Mouse (Mus musculus): Measurements from ENCODE around the gene Pelo. TPM values are rescaled to one million over a fixed set of nuclear protein-coding genes. Genes with fewer than 3 reads are reported as not detected.
A peak's percentile ranks its signal among the peaks of the same experiment; 100 is the strongest.

The Pelo gene
- 4.2 and 4.5 TPM in 2 replicates for polyA plus RNA-seq (2015; fragmentation: Nextera tagmentation; extraction: Ambion mirVana)

DNA sequence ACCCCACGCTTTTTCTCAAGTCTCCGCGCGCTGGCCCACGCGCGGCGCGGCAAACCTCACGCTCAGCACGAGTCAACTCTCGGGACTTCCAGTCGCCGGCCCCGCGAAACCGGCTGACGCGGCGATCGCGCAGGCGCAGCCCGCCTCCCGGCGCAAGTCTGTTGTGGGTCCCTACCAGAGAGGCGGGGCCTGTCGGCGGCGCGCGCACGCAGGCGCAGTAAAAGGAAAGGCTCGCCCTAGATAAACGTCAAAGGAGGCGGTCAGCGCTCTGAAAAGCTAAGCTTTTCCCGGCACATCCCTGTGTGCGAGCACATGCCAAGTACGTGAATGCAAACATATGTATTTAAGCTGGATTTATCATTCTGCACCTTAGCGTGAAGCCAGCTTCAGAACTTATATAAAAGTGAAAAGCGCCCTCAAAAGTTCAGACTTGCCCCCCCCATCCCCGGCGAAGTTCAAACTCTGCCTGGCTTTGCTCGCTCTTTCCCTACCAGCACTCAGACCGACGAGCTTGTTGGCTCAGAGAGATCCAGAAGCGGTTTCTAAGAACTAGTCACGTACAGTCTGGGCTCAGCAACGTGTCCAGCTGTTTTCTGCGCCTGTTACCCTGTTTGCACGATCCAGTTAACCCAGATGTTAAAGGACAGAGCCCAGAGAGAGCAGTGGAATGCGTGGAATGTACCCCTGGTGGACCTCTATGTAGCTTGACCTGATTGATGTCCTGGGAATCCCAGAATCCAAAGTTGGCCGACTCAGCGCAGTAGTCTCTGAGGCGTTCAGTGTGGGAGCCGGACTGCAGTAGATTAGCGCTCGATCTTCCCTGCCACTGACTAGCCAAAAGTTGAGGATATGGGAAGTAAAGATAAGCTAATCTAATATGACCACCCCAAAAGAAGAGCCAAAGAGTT, at the start of gene Pelo:
Gene Pelo (minus strand): TSS at position 118 of the 908 bp plus-strand sequence.
- H3K27ac ChIP-seq (replicated peaks): peak within 1 kb of the TSS; percentile 83

DNA sequence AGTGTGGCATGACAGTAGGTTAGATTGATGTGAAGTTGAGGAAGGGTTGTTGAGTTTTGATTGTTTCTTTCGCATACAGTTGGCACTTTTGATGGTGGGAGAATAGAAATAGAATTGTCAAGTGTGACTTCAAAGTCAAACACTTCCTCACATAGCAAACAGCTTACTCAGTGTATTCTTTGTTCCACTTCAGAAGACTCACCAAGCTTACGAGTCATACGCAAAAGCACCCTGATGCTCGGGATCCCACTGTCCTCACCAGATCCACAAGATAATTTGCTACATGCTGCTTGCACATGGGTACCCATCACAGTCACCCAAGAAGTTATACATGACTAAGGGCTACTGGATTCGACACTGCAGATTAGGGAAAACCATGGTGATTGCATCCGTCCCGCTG, 48.5 kb upstream of the Pelo start:
- Histone ChIP-seq H3K9ac (no peak overlapping the region), H3K27me3 (no peaks in the 10 kb centered on the region), H3K9me3 (no peaks in the 10 kb centered on the region), H3K4me3 (no peak overlapping the region), H3K4me1 (replicated peaks) (no peaks in the 10 kb centered on the region), H3K27ac (replicated peaks) (no peak overlapping the region), H3K4me2 (no peak overlapping the region), H3K36me3 (no peaks in the 10 kb centered on the region)
- WGBS: 93% methylated on average over 7 of the region's 7 CpGs
- no peak for ATAC-seq (ENCODE audit: low read depth)

More for the DNA sequence above, at the start of gene Pelo:
- WGBS: under 1% methylated on average over 60 of the region's 60 CpGs
- H3K36me3 ChIP-seq: peaks cover 23% of the 10 kb centered on the region
- H3K9ac ChIP-seq: peak within 1 kb of the TSS; percentile 84
- H3K4me1 ChIP-seq (replicated peaks): peaks cover 35% of the 10 kb centered on the region
- peak within 1 kb of the TSS; percentile 98 for H3K4me2 ChIP-seq
- no peaks in the 10 kb centered on the region for H3K27me3 ChIP-seq
- H3K9me3 ChIP-seq: no peaks in the 10 kb centered on the region
- peak; percentile 98 for ATAC-seq (ENCODE audit: low read depth)
- peak within 1 kb of the TSS; percentile 74 for H3K4me3 ChIP-seq

DNA sequence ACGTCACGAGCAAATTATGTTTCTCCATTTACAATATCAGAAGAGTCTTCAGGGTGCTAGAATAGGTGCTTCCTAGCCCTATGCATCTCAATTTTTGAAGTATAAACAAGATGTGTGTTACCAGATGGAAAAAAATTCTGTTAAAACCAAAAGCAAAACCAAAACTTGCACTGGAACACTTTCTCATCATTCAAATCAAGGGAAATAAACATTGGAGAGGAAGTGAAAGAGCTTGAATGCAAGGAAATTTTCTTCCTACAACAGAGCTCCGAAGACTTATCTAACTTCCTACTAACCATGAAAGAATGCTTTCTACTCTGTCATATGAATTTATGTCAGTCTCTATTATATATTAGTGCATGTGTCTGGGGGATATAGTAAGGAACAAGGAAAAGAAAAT, 46.8 kb upstream of the Pelo start:
- Histone ChIP-seq H3K27me3 (no peaks in the 10 kb centered on the region), H3K4me1 (replicated peaks) (no peaks in the 10 kb centered on the region), H3K9me3 (no peaks in the 10 kb centered on the region), H3K4me2 (no peak overlapping the region), H3K36me3 (no peaks in the 10 kb centered on the region), H3K27ac (replicated peaks) (no peak overlapping the region), H3K4me3 (no peak overlapping the region), H3K9ac (no peak overlapping the region)
- WGBS: 86% methylated on average over 3 of the region's 3 CpGs
- no peak for ATAC-seq (ENCODE audit: low read depth)

DNA sequence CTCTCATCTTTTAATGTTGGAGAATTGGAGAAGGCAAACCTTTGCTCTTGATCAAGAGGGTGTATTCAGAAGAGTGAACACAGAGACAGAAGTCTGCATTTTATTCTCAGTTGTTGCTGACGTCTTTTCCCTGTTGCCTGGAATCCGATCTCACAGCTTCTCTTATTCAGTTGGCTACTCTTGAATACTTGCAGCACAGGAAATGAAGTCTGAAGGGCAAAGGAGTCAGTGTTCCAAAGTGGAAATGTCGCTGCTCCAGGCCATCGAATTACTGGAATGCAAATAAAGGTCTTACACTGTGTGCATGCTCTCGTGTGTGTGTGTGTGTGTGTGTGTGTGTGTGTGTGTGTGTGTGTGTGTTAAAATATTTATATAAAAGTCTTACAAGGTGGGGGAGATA, 42.4 kb upstream of the Pelo start:
- no peak overlapping the region for H3K4me3 ChIP-seq
- H3K27me3 ChIP-seq: no peaks in the 10 kb centered on the region
- no peak overlapping the region for H3K4me2 ChIP-seq
- H3K27ac ChIP-seq (replicated peaks): no peak overlapping the region
- no peaks in the 10 kb centered on the region for H3K36me3 ChIP-seq
- ATAC-seq (ENCODE audit: low read depth): no peak
- H3K9me3 ChIP-seq: no peaks in the 10 kb centered on the region
- H3K9ac ChIP-seq: no peak overlapping the region
- H3K4me1 ChIP-seq (replicated peaks): no peaks in the 10 kb centered on the region
- 41% methylated on average over 5 of the region's 5 CpGs for WGBS

DNA sequence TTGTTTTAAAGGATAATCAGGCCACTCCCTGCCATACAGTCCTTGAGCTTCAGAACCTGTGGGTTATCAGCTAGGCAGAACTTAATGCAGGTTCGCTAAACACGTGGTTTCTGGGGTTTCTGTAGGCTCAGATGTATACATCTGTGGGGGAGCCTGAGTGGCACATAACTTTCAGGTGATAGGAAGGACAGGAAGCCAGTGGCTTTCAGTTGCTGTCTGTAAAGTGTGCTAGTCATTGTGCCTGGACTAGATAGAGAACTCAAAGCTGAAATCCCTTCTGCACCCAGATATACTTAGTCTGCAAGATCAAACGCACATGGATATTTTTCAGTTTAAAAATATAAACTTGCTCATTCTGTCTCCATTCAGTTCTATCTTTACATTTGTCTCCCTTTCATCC, 41.4 kb upstream of the Pelo start:
- Histone ChIP-seq H3K4me1 (replicated peaks) (no peaks in the 10 kb centered on the region), H3K27ac (replicated peaks) (no peak overlapping the region), H3K4me2 (no peak overlapping the region), H3K4me3 (no peak overlapping the region), H3K9me3 (no peaks in the 10 kb centered on the region), H3K9ac (no peak overlapping the region), H3K27me3 (no peaks in the 10 kb centered on the region), H3K36me3 (no peaks in the 10 kb centered on the region)
- WGBS: 77% methylated on average over 3 of the region's 3 CpGs
- ATAC-seq (ENCODE audit: low read depth): no peak

DNA sequence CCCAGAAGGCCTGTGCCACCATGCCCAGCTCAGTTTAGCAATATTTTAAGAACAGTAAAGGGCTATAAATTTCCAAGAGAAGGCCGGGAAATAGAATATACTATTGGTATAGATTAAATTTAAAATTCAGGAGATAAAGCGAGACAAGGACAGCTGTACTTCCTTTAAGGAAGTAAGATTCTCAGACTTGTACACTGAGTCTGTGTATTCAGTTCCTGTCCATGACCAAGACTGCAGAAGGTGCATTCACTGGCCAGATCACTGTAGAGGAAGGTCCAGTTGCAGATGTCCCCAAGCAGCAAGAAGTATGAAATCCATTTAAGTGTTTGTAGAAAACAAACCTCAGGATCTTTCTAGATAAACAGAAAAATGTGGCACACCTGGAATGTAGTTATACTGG, 40.0 kb upstream of the Pelo start:
- 86% methylated on average over 2 of the region's 2 CpGs for WGBS
- H3K4me3 ChIP-seq: no peak overlapping the region
- no peaks in the 10 kb centered on the region for H3K27me3 ChIP-seq
- H3K4me2 ChIP-seq: no peak overlapping the region
- ATAC-seq (ENCODE audit: low read depth): no peak
- no peaks in the 10 kb centered on the region for H3K4me1 ChIP-seq (replicated peaks)
- no peak overlapping the region for H3K27ac ChIP-seq (replicated peaks)
- H3K9me3 ChIP-seq: no peaks in the 10 kb centered on the region
- H3K36me3 ChIP-seq: no peaks in the 10 kb centered on the region
- no peak overlapping the region for H3K9ac ChIP-seq

DNA sequence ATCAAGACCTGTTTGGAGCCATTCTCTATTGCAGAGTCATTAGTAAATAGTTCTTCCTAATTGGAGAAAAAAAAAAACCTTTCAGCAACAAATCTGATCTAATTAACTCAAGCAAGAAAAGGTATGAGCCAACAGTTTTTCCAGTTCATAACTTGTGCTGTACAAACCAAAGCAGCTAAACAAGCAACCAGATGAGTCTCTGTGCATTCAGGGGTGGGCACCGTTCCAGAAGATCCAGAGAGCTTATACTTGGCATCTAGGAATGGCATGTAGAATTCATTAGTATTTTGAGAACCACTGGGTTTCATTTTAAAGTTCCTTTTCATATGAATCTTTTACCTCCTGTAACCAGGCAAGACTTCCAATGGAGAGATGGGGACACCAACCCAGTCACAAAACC, 37.8 kb upstream of the Pelo start:
- no peak overlapping the region for H3K4me3 ChIP-seq
- 94% methylated on average over 1 of the region's 1 CpGs for WGBS

DNA sequence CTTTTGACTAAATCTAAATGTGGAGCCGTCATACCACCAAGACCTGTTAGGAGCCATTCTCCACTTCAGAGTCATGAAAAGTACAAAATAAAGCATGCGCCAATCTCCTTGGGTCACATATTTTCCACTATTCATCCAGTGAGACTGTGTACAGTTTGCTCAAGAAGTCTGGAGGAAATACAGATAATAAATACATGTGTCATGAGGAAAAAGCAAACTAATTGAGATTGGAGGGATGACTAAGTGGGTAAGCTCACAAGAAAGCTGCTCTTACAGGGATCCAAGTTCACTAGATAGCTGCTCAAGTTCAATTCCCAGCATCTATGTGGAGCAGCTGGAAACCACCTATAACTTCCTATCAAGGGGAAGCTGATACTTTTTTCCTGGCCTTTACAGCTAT, 36.5 kb upstream of the Pelo start:
- no peaks in the 10 kb centered on the region for H3K9me3 ChIP-seq
- no peak for ATAC-seq (ENCODE audit: low read depth)
- H3K4me3 ChIP-seq: no peak overlapping the region
- H3K36me3 ChIP-seq: no peaks in the 10 kb centered on the region
- no peaks in the 10 kb centered on the region for H3K27me3 ChIP-seq
- no peak overlapping the region for H3K27ac ChIP-seq (replicated peaks)
- H3K4me1 ChIP-seq (replicated peaks): no peaks in the 10 kb centered on the region
- WGBS: 96% methylated on average over 2 of the region's 2 CpGs
- H3K9ac ChIP-seq: no peak overlapping the region
- no peak overlapping the region for H3K4me2 ChIP-seq

More for the DNA sequence above, 37.8 kb upstream of the Pelo start:
- Histone ChIP-seq H3K27ac (replicated peaks) (no peak overlapping the region), H3K9ac (no peak overlapping the region), H3K4me1 (replicated peaks) (no peaks in the 10 kb centered on the region), H3K27me3 (no peaks in the 10 kb centered on the region), H3K9me3 (no peaks in the 10 kb centered on the region), H3K4me2 (no peak overlapping the region), H3K36me3 (no peaks in the 10 kb centered on the region)
- ATAC-seq (ENCODE audit: low read depth): no peak

DNA sequence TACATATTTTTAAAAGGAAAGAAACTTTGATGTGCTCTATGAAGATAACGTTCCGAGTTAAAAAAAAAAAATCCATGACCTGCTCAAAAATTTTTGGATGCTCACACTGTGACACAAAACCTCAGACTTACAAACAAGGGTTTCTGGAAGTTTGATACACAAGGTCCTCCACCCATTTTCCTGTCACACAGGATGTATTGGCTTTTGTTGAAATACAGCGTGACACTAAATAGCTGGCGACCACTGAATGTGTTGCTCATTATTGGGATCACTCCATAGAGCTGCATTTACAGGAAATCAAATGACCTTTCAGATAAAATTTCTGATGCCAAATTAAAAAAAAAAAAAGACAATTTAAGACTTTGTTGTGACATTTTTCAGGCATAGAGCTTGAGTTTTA, 35.1 kb upstream of the Pelo start:
- Histone ChIP-seq H3K9ac (no peak overlapping the region), H3K36me3 (no peaks in the 10 kb centered on the region), H3K4me2 (no peak overlapping the region), H3K4me1 (replicated peaks) (no peaks in the 10 kb centered on the region), H3K9me3 (no peaks in the 10 kb centered on the region), H3K27ac (replicated peaks) (no peak overlapping the region), H3K4me3 (no peak overlapping the region), H3K27me3 (no peaks in the 10 kb centered on the region)
- WGBS: 90% methylated on average over 4 of the region's 4 CpGs
- ATAC-seq (ENCODE audit: low read depth): no peak

DNA sequence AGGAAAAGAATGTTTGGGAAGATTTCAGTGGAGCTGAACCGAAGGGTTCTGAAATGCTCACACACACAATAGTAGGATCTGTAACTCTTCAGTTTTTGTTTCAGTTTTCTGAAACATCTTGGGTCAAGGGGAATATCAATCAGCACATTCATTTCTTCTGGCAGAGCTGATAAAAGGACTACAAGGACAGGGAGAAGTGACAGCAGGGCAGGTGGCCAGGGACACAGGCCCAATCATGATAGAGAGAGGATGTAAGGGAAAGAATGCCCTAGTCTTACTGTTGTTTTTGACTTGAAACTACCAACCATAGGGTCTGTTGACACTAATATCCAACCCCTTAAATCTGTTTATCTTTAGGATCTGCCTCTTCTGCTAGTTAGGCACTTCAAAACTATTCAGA, 34.5 kb upstream of the Pelo start:
- Histone ChIP-seq H3K27ac (replicated peaks) (no peak overlapping the region), H3K4me1 (replicated peaks) (no peaks in the 10 kb centered on the region), H3K4me3 (no peak overlapping the region), H3K9me3 (no peaks in the 10 kb centered on the region), H3K9ac (no peak overlapping the region), H3K4me2 (no peak overlapping the region), H3K36me3 (no peaks in the 10 kb centered on the region), H3K27me3 (no peaks in the 10 kb centered on the region)
- 89% methylated on average over 1 of the region's 1 CpGs for WGBS
- no peak for ATAC-seq (ENCODE audit: low read depth)

DNA sequence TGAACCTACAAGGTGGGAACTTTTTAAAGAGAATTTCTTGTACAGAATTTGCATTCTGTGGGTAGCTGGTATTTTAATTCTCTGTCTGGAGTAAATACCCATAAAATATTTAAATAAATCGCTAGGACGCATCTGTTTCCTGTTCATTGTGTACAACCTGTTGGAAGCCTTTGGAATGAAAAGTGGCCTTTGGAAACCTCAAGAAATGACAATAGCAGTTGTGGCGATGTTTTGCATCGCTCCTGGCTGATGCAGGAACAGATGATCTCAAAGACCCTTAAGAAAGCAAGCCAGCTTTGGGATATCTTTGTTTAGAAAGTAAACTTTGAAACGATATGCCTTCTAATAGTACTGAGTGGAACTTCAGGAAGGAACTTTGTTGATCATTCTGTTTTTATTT, 28.8 kb upstream of the Pelo start:
- no peaks in the 10 kb centered on the region for H3K4me1 ChIP-seq (replicated peaks)
- H3K9ac ChIP-seq: no peak overlapping the region
- H3K4me3 ChIP-seq: no peak overlapping the region
- H3K4me2 ChIP-seq: no peak overlapping the region
- no peak overlapping the region for H3K27ac ChIP-seq (replicated peaks)
- 65% methylated on average over 5 of the region's 5 CpGs for WGBS
- ATAC-seq (ENCODE audit: low read depth): no peak
- no peaks in the 10 kb centered on the region for H3K36me3 ChIP-seq
- H3K27me3 ChIP-seq: no peaks in the 10 kb centered on the region
- no peaks in the 10 kb centered on the region for H3K9me3 ChIP-seq

DNA sequence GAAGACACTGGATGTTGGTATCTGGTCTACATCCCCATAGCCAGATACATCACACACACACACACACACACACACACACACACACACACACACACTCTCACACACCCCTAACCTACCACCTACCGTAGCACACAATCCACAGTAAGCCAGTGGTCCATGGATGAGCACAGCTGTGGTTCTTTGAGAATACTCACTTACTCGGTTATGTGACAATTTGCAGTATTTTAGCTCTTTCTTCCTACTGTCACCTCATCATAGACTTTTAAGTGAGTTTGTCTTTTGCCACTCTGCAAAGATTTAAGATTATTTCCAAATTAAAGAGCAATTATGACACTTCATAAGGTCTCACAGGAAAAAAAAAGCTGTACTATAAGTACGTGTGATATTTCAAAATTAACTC, 28.2 kb upstream of the Pelo start:
- Histone ChIP-seq H3K36me3 (no peaks in the 10 kb centered on the region), H3K27me3 (no peaks in the 10 kb centered on the region), H3K4me2 (no peak overlapping the region), H3K27ac (replicated peaks) (no peak overlapping the region), H3K9me3 (no peaks in the 10 kb centered on the region), H3K4me3 (no peak overlapping the region), H3K4me1 (replicated peaks) (no peaks in the 10 kb centered on the region), H3K9ac (no peak overlapping the region)
- ATAC-seq (ENCODE audit: low read depth): no peak
- WGBS: 91% methylated on average over 3 of the region's 3 CpGs

All from neural tube, embryonic 13.5 days (tissue).